Mouse (Mus musculus) forebrain, embryonic 12.5 days (tissue): ENCODE results near the gene Defb36. TPM values are rescaled to one million over a fixed set of nuclear protein-coding genes. Genes with fewer than 3 reads are reported as not detected.

ENCODE experiments used
- ATAC-seq: fragments of 200-750 bp; cut with Nextera tagmentation; 2 replicates; pipeline ENCODE4 v1.8.0; 2017; ENCODE audit warnings: moderate TSS enrichment; ENCODE audit not compliant: low FRiP score
- H3K27ac ChIP-seq: fragments of 300-500 bp; sonication (generic); 2 replicates; pipeline ENCODE4 v1.5.1; 2016; ENCODE audit warnings: mild to moderate bottlenecking
- H3K27me3 ChIP-seq: fragments of 300-500 bp; sonication (generic); 2 replicates; pipeline ENCODE4 v1.6.1; 2016; ENCODE audit warnings: mild to moderate bottlenecking
- H3K36me3 ChIP-seq: fragments of 300-500 bp; sonication (generic); replicated peaks from 2 replicates; pipeline ENCODE4 v1.6.1; 2016; ENCODE audit warnings: mild to moderate bottlenecking
- H3K4me1 ChIP-seq: fragments of 300-500 bp; sonication (generic); 2 replicates; pipeline ENCODE4 v1.6.1; 2016
- H3K4me2 ChIP-seq: fragments of 300-500 bp; sonication (generic); 2 replicates; pipeline ENCODE4 v1.6.1; 2016; ENCODE audit warnings: mild to moderate bottlenecking, moderate library complexity
- H3K4me3 ChIP-seq: fragments of 300-500 bp; sonication (generic); replicated peaks from 2 replicates; pipeline ENCODE4 v1.5.1; 2016; ENCODE audit warnings: mild to moderate bottlenecking
- H3K9ac ChIP-seq: fragments of 300-500 bp; sonication (generic); 2 replicates; pipeline ENCODE4 v1.6.1; 2016; ENCODE audit warnings: mild to moderate bottlenecking
- H3K9me3 ChIP-seq: fragments of 300-500 bp; sonication (generic); 2 replicates; pipeline ENCODE4 v1.6.1; 2016
- WGBS: fragments of 180-500 bp; shearing (Covaris S2); methylation state at CpG from one replicate; pipeline ENCODE4 v1.1.7; 2016; 5-methylcytosine and 5-hydroxymethylcytosine counted together
- polyA plus RNA-seq: library from polyadenylated mRNA; unstranded; fragments of >200 nt; fragmentation: Nextera tagmentation; extraction: Ambion mirVana; gene quantifications from 2 replicates; pipeline ENCODE4 v1.2.1, GENCODE M21; 2016

Gene Defb36
- polyA plus RNA-seq, 1 experiment from 2014 or later: not detected

DNA sequence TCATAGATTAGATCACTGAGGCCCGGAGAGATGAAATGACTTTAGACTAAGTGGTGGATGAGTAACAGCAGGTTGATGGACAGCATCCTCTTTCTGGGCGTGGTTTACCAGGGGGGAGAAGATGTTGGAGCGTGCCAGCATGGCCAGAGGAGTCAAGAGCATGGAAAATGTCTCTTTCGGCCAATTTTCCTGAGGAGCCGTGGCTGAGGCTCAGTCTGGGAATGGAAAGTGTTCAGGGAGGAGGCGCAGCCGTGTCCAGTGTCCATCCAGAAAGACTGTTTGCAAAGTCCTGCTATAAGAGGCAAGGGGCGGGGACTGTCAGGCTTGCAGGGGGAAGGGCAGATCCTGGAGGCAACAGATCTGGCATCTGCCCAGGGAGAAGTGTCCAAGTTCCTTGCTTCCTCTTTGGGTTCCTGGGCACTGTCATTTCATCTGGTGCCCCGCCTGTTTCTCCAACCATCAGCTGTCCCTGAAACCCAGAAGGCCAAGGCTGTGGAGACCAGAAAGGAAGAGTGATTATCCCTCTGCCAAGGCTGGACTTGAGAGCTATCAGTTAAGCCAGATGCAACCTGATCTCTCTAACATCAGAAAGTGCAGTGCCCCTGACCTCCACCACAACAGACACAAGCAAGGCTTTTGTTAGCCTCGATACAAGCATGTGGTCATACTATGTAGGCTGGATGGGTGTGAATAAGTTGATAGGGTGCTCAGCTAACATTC, 48.9 kb downstream of the Defb36 start:
- H3K4me2 ChIP-seq: no peak overlapping the region
- ATAC-seq: no peak
- 0 out of 2 replicates have a peak, but pooled peaks cover 2% of the 10 kb centered on the region for H3K27me3 ChIP-seq
- 0 out of 2 replicates have a peak overlapping the region, but pooled peaks have one; percentile 13 for H3K27ac ChIP-seq
- 76% methylated on average over 10 of the region's 10 CpGs for WGBS
- H3K4me1 ChIP-seq: peaks cover 12% of the 10 kb centered on the region; the same call in 1 of the 2 replicates
- no peak overlapping the region for H3K9ac ChIP-seq
- no peaks in the 10 kb centered on the region for H3K9me3 ChIP-seq
- no peak overlapping the region for H3K4me3 ChIP-seq
- H3K36me3 ChIP-seq: no peaks in the 10 kb centered on the region

DNA sequence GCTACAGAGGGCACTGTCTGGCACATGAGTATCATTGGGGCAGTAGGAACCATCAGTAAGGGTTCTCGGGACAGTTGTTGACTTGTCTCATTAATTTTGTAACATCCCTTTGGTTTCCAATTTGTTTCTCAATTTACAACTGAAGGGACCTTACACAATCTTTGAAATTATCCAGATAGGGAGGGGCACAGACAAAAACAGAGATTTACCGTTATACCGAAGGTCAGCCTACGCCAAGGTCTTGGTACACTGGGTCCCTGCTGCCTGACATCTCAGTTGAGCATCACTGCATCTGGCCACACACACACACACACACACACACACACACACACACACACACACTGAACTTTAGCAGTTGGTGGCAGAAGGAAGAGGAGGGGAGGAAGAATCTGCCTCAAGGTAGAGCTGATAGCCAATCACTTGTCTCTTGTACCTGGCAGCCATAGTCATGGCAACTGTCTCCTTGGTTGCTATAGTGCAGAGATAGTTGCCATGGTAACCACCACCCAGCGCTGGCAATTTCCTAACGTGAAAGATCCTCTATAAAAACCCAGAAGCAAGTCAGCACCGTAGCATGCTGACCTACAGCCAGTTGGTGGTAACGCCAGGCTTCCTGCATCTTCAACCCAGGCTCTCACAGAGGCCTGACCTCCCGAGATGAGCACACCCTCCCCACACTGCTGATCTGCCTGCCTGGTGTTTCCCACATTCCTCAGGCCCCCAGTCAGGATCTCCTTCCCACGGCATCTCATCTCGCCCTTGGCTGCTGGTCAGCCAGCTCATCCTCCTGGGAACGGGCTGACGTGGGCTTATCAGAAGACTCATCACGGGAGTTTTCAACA, 50.0 kb downstream of the Defb36 start:
- Histone ChIP-seq H3K36me3 (no peaks in the 10 kb centered on the region), H3K9ac (no peak overlapping the region), H3K9me3 (no peaks in the 10 kb centered on the region), H3K4me1 (peaks cover 12% of the 10 kb centered on the region; the same call in 1 of the 2 replicates), H3K4me2 (peak overlapping the region; percentile 26; the same call in 1 of the 2 replicates), H3K27me3 (0 out of 2 replicates have a peak, but pooled peaks cover 2% of the 10 kb centered on the region), H3K27ac (peak overlapping the region; percentile 80), H3K4me3 (no peak overlapping the region)
- ATAC-seq: peak; percentile 91
- WGBS: 55% methylated on average over 14 of the region's 14 CpGs

DNA sequence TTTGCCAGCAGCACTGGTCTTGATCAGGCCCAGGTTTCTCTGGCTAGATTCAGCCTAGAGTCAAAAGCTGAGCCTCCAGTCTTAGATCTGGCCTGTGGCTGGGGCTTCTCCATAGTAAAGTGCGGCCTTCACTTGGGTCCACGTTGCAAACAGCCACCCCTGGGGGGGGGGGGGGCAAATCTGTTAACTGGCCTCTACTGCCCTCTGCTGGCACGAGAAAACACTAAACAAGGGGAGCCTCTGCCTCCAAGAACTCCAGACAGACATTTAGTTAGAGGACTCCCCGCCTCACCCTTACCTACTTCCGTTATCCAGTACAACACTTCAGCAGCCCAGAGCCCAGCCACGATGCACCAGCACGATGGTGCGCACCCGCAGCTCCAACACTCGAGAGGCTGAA, 53.3 kb downstream of the Defb36 start:
- no peak overlapping the region for H3K9ac ChIP-seq
- no peak overlapping the region for H3K4me2 ChIP-seq
- no peaks in the 10 kb centered on the region for H3K36me3 ChIP-seq
- ATAC-seq: no peak
- H3K9me3 ChIP-seq: no peaks in the 10 kb centered on the region
- no peak overlapping the region for H3K4me3 ChIP-seq
- 0 out of 2 replicates have a peak, but pooled peaks cover 2% of the 10 kb centered on the region for H3K27me3 ChIP-seq
- 58% methylated on average over 10 of the region's 10 CpGs for WGBS
- no peak overlapping the region for H3K27ac ChIP-seq
- peaks cover 12% of the 10 kb centered on the region; the same call in 1 of the 2 replicates for H3K4me1 ChIP-seq

DNA sequence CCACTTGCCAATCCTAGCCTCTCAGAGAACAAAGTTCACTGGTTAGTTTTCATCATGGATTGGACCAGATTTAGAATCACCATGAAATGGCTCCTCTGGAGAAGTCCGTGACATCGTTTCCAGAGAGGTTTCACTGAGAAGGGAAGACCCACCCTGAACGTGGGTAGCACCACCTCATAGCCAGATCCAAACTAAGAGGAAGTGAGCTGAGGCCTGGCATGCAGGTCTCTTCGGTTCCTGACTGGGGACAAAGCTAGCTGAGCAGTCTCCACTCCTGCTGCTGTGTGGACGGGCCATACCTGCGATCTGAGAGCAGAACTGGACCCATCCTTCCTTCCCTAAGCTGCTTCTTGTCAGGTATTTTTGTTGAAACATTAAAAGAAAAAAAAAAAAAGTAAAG, 57.0 kb downstream of the Defb36 start:
- H3K4me2 ChIP-seq: no peak overlapping the region
- no peaks in the 10 kb centered on the region for H3K4me1 ChIP-seq
- no peak for ATAC-seq
- H3K4me3 ChIP-seq: no peak overlapping the region
- H3K9ac ChIP-seq: no peak overlapping the region
- WGBS: 79% methylated on average over 6 of the region's 6 CpGs
- no peaks in the 10 kb centered on the region for H3K36me3 ChIP-seq
- 0 out of 2 replicates have a peak, but pooled peaks cover 3% of the 10 kb centered on the region for H3K27me3 ChIP-seq
- H3K27ac ChIP-seq: no peak overlapping the region
- H3K9me3 ChIP-seq: no peaks in the 10 kb centered on the region

Other genes starting within 250 kb of the Defb36 start
- 11.1 and 12.4 TPM in 2 replicates for gene Nrsn2, start 227.7 kb upstream of the Defb36 start, polyA plus RNA-seq
- 16.3 and 19.3 TPM in 2 replicates for gene Sox12, start 206.3 kb upstream of the Defb36 start, polyA plus RNA-seq
- 55.2 and 55.9 TPM in 2 replicates for gene Zcchc3, start 189.3 kb upstream of the Defb36 start, polyA plus RNA-seq
- 1.2 and 1.7 TPM in 2 replicates for gene 6820408C15Rik, start 188.7 kb upstream of the Defb36 start, polyA plus RNA-seq
- gene Defb23, start 139.7 kb upstream of the Defb36 start, polyA plus RNA-seq: not detected in 2 replicates
- gene Defb20, start 127.3 kb upstream of the Defb36 start, polyA plus RNA-seq: not detected in 2 replicates
- gene Defb22, start 114.2 kb upstream of the Defb36 start, polyA plus RNA-seq: not detected in 2 replicates
- not detected in 2 replicates for gene Defb26, start 92.6 kb upstream of the Defb36 start, polyA plus RNA-seq
- not detected in 2 replicates for gene Defb28, start 86.1 kb upstream of the Defb36 start, polyA plus RNA-seq
- not detected in 2 replicates for gene Defb29, start 64.2 kb upstream of the Defb36 start, polyA plus RNA-seq
- not detected in 2 replicates for gene Gm17416, start 35.0 kb upstream of the Defb36 start, polyA plus RNA-seq
- not detected in 2 replicates for gene Defb21, start 31.6 kb upstream of the Defb36 start, polyA plus RNA-seq
- gene Defb19, start 24.0 kb upstream of the Defb36 start, polyA plus RNA-seq: not detected in 2 replicates
- gene Defb45, start 4.9 kb upstream of the Defb36 start, polyA plus RNA-seq: not detected in 2 replicates
- not detected in 2 replicates for gene Defb25, start 18.7 kb downstream of the Defb36 start, polyA plus RNA-seq
- gene Rem1, start 22.6 kb downstream of the Defb36 start, polyA plus RNA-seq: 0.26 and 0.38 TPM in 2 replicates
- 128 and 131 TPM in 2 replicates for gene H13, start 65.1 kb downstream of the Defb36 start, polyA plus RNA-seq
- 39.5 and 41.2 TPM in 2 replicates for gene Mcts2, start 82.7 kb downstream of the Defb36 start, polyA plus RNA-seq
- 37.9 and 48.5 TPM in 2 replicates for gene Id1, start 131.9 kb downstream of the Defb36 start, polyA plus RNA-seq
- gene Cox4i2, start 149.8 kb downstream of the Defb36 start, polyA plus RNA-seq: 3.1 and 3.6 TPM in 2 replicates
- gene Bcl2l1, start 227.4 kb downstream of the Defb36 start, polyA plus RNA-seq: 159 and 164 TPM in 2 replicates
- gene Tpx2, start 243.6 kb downstream of the Defb36 start, polyA plus RNA-seq: 133 and 156 TPM in 2 replicates